Mouse (Mus musculus): ENCODE measurements around the gene Usf1. TPM values are rescaled to one million over a fixed set of nuclear protein-coding genes. Genes with fewer than 3 reads are reported as not detected.

Gene Usf1
- 100 to 1,000 TPM; 114 to 132 TPM for total RNA-seq (2021)

- peak; percentile 95 for DNase-seq
These were observed at the start of gene Usf1 for GRCm38 (mm10) chr1:171410947-171411484. Gene Usf1, plus strand, starts transcription at chr1:171411313.

GRCm38 (mm10) chr1:171365934-171366333 is 45.2 kb upstream of the Usf1 start:
- DNase-seq, result no peak

GRCm38 (mm10) chr1:171369845-171370556 is 41.1 kb upstream of the Usf1 start, which contains the start of gene Nectin4:
Gene Nectin4, plus strand, starts transcription at chr1:171370099.
- no peak for DNase-seq

GRCm38 (mm10) chr1:171372880-171373279 is 38.2 kb upstream of the Usf1 start:
- no peak for DNase-seq

- no peak for DNase-seq
These were observed 37.2 kb upstream of the Usf1 start for GRCm38 (mm10) chr1:171373946-171374345.

- no peak for DNase-seq
These were observed 35.4 kb upstream of the Usf1 start for GRCm38 (mm10) chr1:171375646-171376097.

GRCm38 (mm10) chr1:171378298-171378697 is 32.8 kb upstream of the Usf1 start:
- no peak for DNase-seq

GRCm38 (mm10) chr1:171379935-171380599 is 31.0 kb upstream of the Usf1 start:
- peak; percentile 73 to 77 for DNase-seq

GRCm38 (mm10) chr1:171382096-171382620 is 29.0 kb upstream of the Usf1 start:
- DNase-seq, result no peak

- DNase-seq, result no peak
These were observed 26.8 kb upstream of the Usf1 start for GRCm38 (mm10) chr1:171384361-171384760.

- no peak for DNase-seq
These were observed 25.9 kb upstream of the Usf1 start for GRCm38 (mm10) chr1:171385171-171385570.

- DNase-seq, result no peak
These were observed 24.0 kb upstream of the Usf1 start for GRCm38 (mm10) chr1:171387099-171387498.

GRCm38 (mm10) chr1:171388376-171389102 is 22.6 kb upstream of the Usf1 start, which contains the start of gene Arhgap30:
Gene Arhgap30, plus strand, starts transcription at chr1:171388954.
- DNase-seq, result no peak

GRCm38 (mm10) chr1:171390101-171390500 is 21.0 kb upstream of the Usf1 start:
- no peak for DNase-seq

- no peak for DNase-seq
These were observed 9.3 kb upstream of the Usf1 start for GRCm38 (mm10) chr1:171401821-171402220.

- DNase-seq, result no peak
These were observed 8.1 kb upstream of the Usf1 start for GRCm38 (mm10) chr1:171402991-171403390.

- DNase-seq, result no peak
These were observed 3.9 kb upstream of the Usf1 start for GRCm38 (mm10) chr1:171407263-171407662.

- DNase-seq, result no peak
These were observed 882 bp upstream of the Usf1 start for GRCm38 (mm10) chr1:171410231-171410630.

- DNase-seq, result no peak
These were observed 404 bp downstream of the Usf1 start for GRCm38 (mm10) chr1:171411492-171411941.

GRCm38 (mm10) chr1:171412001-171412441 is 908 bp downstream of the Usf1 start:
- DNase-seq, result peak; percentile 16

- peak in 1 of 2 experiments; percentile 25 for DNase-seq
These were observed 1.3 kb downstream of the Usf1 start for GRCm38 (mm10) chr1:171412446-171412845.

GRCm38 (mm10) chr1:171413608-171414007 is 2.5 kb downstream of the Usf1 start:
- DNase-seq, result no peak

Measured in layer of hippocampus, postnatal 36 days (tissue).